Mouse (Mus musculus): ENCODE results near the gene Nr1i2. TPM values are rescaled to one million over a fixed set of nuclear protein-coding genes. Genes with fewer than 3 reads are reported as not detected.
"Not testable (repeated sequence)": the region's sequence is repeated elsewhere in the genome, so short reads cannot be mapped to it uniquely, and the experiment has no call there.

Nr1i2 gene
- polyA plus RNA-seq (2016; fragmentation: Nextera tagmentation; extraction: Ambion mirVana), result not detected in 2 replicates

GRCm38 (mm10) chr16:38294685-38295348, at the start of gene Nr1i2:
Gene Nr1i2 (minus strand): TSS chr16:38294824.
- H3K4me3 ChIP-seq, result no peak within 1 kb of the TSS
- DNase-seq (ENCODE audit: low spot score), result no peak
- H3K27ac ChIP-seq, result no peak within 1 kb of the TSS
- H3K4me1 ChIP-seq (replicated peaks), result no peaks in the 10 kb centered on the region
- no peaks in the 10 kb centered on the region for H3K27me3 ChIP-seq (ENCODE audit: insufficient read depth, poor library complexity, severe bottlenecking)
- WGBS, result 72% methylated on average over 7 of the region's 7 CpGs
- no peaks in the 10 kb centered on the region for H3K36me3 ChIP-seq
- no peaks in the 10 kb centered on the region for H3K9me3 ChIP-seq

- Histone ChIP-seq H3K27me3 (ENCODE audit: insufficient read depth, poor library complexity, severe bottlenecking) (no peaks in the 10 kb centered on the region), H3K4me1 (replicated peaks) (peaks cover 14% of the 10 kb centered on the region), H3K27ac (peak within 1 kb of the TSS; percentile 81), H3K4me3 (peak within 1 kb of the TSS; percentile 56), H3K36me3 (no peaks in the 10 kb centered on the region), H3K9me3 (no peaks in the 10 kb centered on the region)
- DNase-seq (ENCODE audit: low spot score), result peak; percentile 92
- WGBS, result 8% methylated on average over 30 of the region's 30 CpGs
Observed at GRCm38 (mm10) chr16:38341396-38342324, 47.0 kb upstream of the Nr1i2 start, which contains the start of gene Maats1. Gene Maats1 (minus strand): TSS chr16:38342143.

- not testable (repeated sequence) for H3K27me3 ChIP-seq (ENCODE audit: insufficient read depth, poor library complexity, severe bottlenecking); H3K4me3 ChIP-seq; DNase-seq (ENCODE audit: low spot score); H3K27ac ChIP-seq; H3K9me3 ChIP-seq; H3K36me3 ChIP-seq
- WGBS, result 85% methylated on average over 4 of the region's 4 CpGs
- peaks cover 11% of the 10 kb centered on the region for H3K4me1 ChIP-seq (replicated peaks)
Observed at GRCm38 (mm10) chr16:38338077-38338476, 43.5 kb upstream of the Nr1i2 start.

- Histone ChIP-seq H3K4me1 (replicated peaks) (no peaks in the 10 kb centered on the region), H3K9me3 (no peaks in the 10 kb centered on the region), H3K4me3 (no peak overlapping the region), H3K27ac (no peak overlapping the region), H3K27me3 (ENCODE audit: insufficient read depth, poor library complexity, severe bottlenecking) (no peaks in the 10 kb centered on the region), H3K36me3 (no peaks in the 10 kb centered on the region)
- 45% methylated on average over 6 of the region's 6 CpGs for WGBS
- DNase-seq (ENCODE audit: low spot score), result no peak
Observed at GRCm38 (mm10) chr16:38334431-38334830, 39.8 kb upstream of the Nr1i2 start.

GRCm38 (mm10) chr16:38329340-38329739, 34.7 kb upstream of the Nr1i2 start:
- no peaks in the 10 kb centered on the region for H3K4me1 ChIP-seq (replicated peaks)
- no peaks in the 10 kb centered on the region for H3K36me3 ChIP-seq
- DNase-seq (ENCODE audit: low spot score), result no peak
- no peak overlapping the region for H3K27ac ChIP-seq
- no peaks in the 10 kb centered on the region for H3K27me3 ChIP-seq (ENCODE audit: insufficient read depth, poor library complexity, severe bottlenecking)
- 86% methylated on average over 3 of the region's 3 CpGs for WGBS
- H3K9me3 ChIP-seq, result no peaks in the 10 kb centered on the region
- H3K4me3 ChIP-seq, result no peak overlapping the region

- Histone ChIP-seq H3K27me3 (ENCODE audit: insufficient read depth, poor library complexity, severe bottlenecking) (no peaks in the 10 kb centered on the region), H3K36me3 (no peaks in the 10 kb centered on the region), H3K4me3 (no peak overlapping the region), H3K27ac (no peak overlapping the region), H3K9me3 (no peaks in the 10 kb centered on the region), H3K4me1 (replicated peaks) (no peaks in the 10 kb centered on the region)
- no peak for DNase-seq (ENCODE audit: low spot score)
- WGBS, result 82% methylated on average over 11 of the region's 11 CpGs
Observed at GRCm38 (mm10) chr16:38326778-38327397, 32.3 kb upstream of the Nr1i2 start.

GRCm38 (mm10) chr16:38324311-38324710, 29.7 kb upstream of the Nr1i2 start:
- no peak overlapping the region for H3K4me3 ChIP-seq
- 91% methylated on average over 15 of the region's 15 CpGs for WGBS
- H3K9me3 ChIP-seq, result no peaks in the 10 kb centered on the region
- H3K4me1 ChIP-seq (replicated peaks), result no peaks in the 10 kb centered on the region
- no peak overlapping the region for H3K27ac ChIP-seq
- no peak for DNase-seq (ENCODE audit: low spot score)
- H3K36me3 ChIP-seq, result no peaks in the 10 kb centered on the region
- H3K27me3 ChIP-seq (ENCODE audit: insufficient read depth, poor library complexity, severe bottlenecking), result no peaks in the 10 kb centered on the region

GRCm38 (mm10) chr16:38321452-38321935, 26.9 kb upstream of the Nr1i2 start:
- Histone ChIP-seq H3K36me3 (no peaks in the 10 kb centered on the region), H3K4me3 (peak overlapping the region; percentile 34; the same call in 1 of the 2 replicates), H3K27me3 (ENCODE audit: insufficient read depth, poor library complexity, severe bottlenecking) (no peaks in the 10 kb centered on the region), H3K9me3 (no peaks in the 10 kb centered on the region), H3K27ac (no peak overlapping the region), H3K4me1 (replicated peaks) (no peaks in the 10 kb centered on the region)
- peak; percentile 63 for DNase-seq (ENCODE audit: low spot score)
- 35% methylated on average over 17 of the region's 17 CpGs for WGBS

GRCm38 (mm10) chr16:38319087-38319486, 24.5 kb upstream of the Nr1i2 start:
- no peaks in the 10 kb centered on the region for H3K27me3 ChIP-seq (ENCODE audit: insufficient read depth, poor library complexity, severe bottlenecking)
- no peaks in the 10 kb centered on the region for H3K4me1 ChIP-seq (replicated peaks)
- H3K36me3 ChIP-seq, result no peaks in the 10 kb centered on the region
- H3K9me3 ChIP-seq, result no peaks in the 10 kb centered on the region
- no peak for DNase-seq (ENCODE audit: low spot score)
- WGBS, result 93% methylated on average over 4 of the region's 4 CpGs
- H3K27ac ChIP-seq, result no peak overlapping the region
- H3K4me3 ChIP-seq, result no peak overlapping the region

- DNase-seq (ENCODE audit: low spot score), result no peak
- no peaks in the 10 kb centered on the region for H3K4me1 ChIP-seq (replicated peaks)
- no peaks in the 10 kb centered on the region for H3K27me3 ChIP-seq (ENCODE audit: insufficient read depth, poor library complexity, severe bottlenecking)
- 80% methylated on average over 9 of the region's 9 CpGs for WGBS
- H3K4me3 ChIP-seq, result no peak overlapping the region
- no peak overlapping the region for H3K27ac ChIP-seq
- H3K36me3 ChIP-seq, result no peaks in the 10 kb centered on the region
- no peaks in the 10 kb centered on the region for H3K9me3 ChIP-seq
Observed at GRCm38 (mm10) chr16:38318492-38318891, 23.9 kb upstream of the Nr1i2 start.

GRCm38 (mm10) chr16:38308195-38308594, 13.6 kb upstream of the Nr1i2 start:
- DNase-seq (ENCODE audit: low spot score), result no peak
- H3K27me3 ChIP-seq (ENCODE audit: insufficient read depth, poor library complexity, severe bottlenecking), result no peaks in the 10 kb centered on the region
- no peaks in the 10 kb centered on the region for H3K9me3 ChIP-seq
- H3K27ac ChIP-seq, result no peak overlapping the region
- H3K4me3 ChIP-seq, result no peak overlapping the region
- 80% methylated on average over 11 of the region's 11 CpGs for WGBS
- peaks cover 25% of the 10 kb centered on the region for H3K4me1 ChIP-seq (replicated peaks)
- H3K36me3 ChIP-seq, result no peaks in the 10 kb centered on the region

GRCm38 (mm10) chr16:38307651-38308050, 13.0 kb upstream of the Nr1i2 start:
- Histone ChIP-seq H3K36me3 (no peaks in the 10 kb centered on the region), H3K27me3 (ENCODE audit: insufficient read depth, poor library complexity, severe bottlenecking) (no peaks in the 10 kb centered on the region), H3K9me3 (no peaks in the 10 kb centered on the region), H3K4me3 (no peak overlapping the region), H3K4me1 (replicated peaks) (peaks cover 25% of the 10 kb centered on the region), H3K27ac (no peak overlapping the region)
- WGBS, result 59% methylated on average over 7 of the region's 7 CpGs
- no peak for DNase-seq (ENCODE audit: low spot score)
